Comparison of ENCODE assay signal across 14 mouse cellular contexts in genomic region chr11:72501426-72502002, GRCm38 (mm10). TPM values are rescaled to one million over a fixed set of nuclear protein-coding genes. Genes with fewer than 3 reads are reported as not detected.
DNase-seq lines count a peak whose midpoint lies in the region; ATAC-seq and TF ChIP-seq lines count a peak whose summit lies in the region.
"Had no signal": no experiment of that assay in that cellular context is flagged by ENCODE, and none has a peak within 500 bp of the region (broad histone marks: within the 10 kb centered on the region; RNA-seq: fewer than 3 reads in every experiment).

No protein-coding gene starts in this region.

- 35% methylated on average over 5 of the region's 5 CpGs for WGBS in hindbrain, embryonic 10.5 days
- WGBS in hindbrain, embryonic 11.5 days, result 34% methylated on average over 5 of the region's 5 CpGs
- whole genome bisulfite sequencing in small intestine, adult 2 months, result 14% methylated on average over 5 of the region's 5 CpGs

- ATAC-seq in hindbrain, embryonic 11.5 days (ENCODE audit: low FRiP score), result no peak
- peak; percentile 22 for ATAC-seq in Patski

- no peak overlapping the region for H3K4me2 ChIP-seq in hindbrain, embryonic 11.5 days (replicated peaks; ENCODE audit: low read depth, low read length)
- H3K4me2 ChIP-seq: liver, embryonic 11.5 days had no signal

- no peak overlapping the region for H3K4me3 ChIP-seq in hindbrain, embryonic 10.5 days
- H3K4me3 ChIP-seq in hindbrain, embryonic 11.5 days (ENCODE audit: low read depth, low read length), result no peak overlapping the region
- peak overlapping the region; percentile 17 for H3K4me3 ChIP-seq in small intestine, adult 2 months (ENCODE audit: low read depth, low read length)
- H3K4me3 ChIP-seq: erythroblast, embryonic 14.5 days; midbrain, embryonic 10.5 days had no signal

- CTCF ChIA-PET in Patski (lab: Charles Lee), result interaction anchor here (1.7 to 5.8 kb wide), 2 partner anchors 12 to 63 kb away, joined by 6 to 43 read pairs; partner anchors contain the start of gene Spns2

- intact Hi-C loops in left cerebral cortex, postnatal 4 days (cut with DNase I), result no loop called here
- intact Hi-C loops in left cerebral cortex, postnatal 10 days (cut with DNase I), result no loop called here

- TF ChIP-seq POLR2A in small intestine, adult 2 months (IDR thresholded peaks at IDR 0.05; ENCODE audit: low read depth, low read length), result no peak

- in situ Hi-C loops in Patski (cut with MboI; ENCODE audit: low pct_unique_long_range_greater_than_20kb), result no loop called here

- POLR2A ChIA-PET in Patski (lab: Charles Lee), result interaction anchor here (0.8 to 6.2 kb wide), 4 partner anchors 11 to 29 kb away, joined by 3 to 68 read pairs (median 4); partner anchors contain the start of gene Spns2

- no peak for DNase-seq in hindbrain, embryonic 10.5 days (ENCODE audit: low spot score)
- no peak for DNase-seq in hindbrain, embryonic 11.5 days (ENCODE audit: low spot score)
- peak; percentile 55 for DNase-seq in left cerebral cortex, postnatal 4 days
- no peak for DNase-seq in left cerebral cortex, postnatal 10 days (ENCODE audit: extremely low spot score in 1 of 2, low spot score in 2 of 2)
- DNase-seq in Patski (ENCODE audit: low read depth, low spot score), result no peak
- no peak for DNase-seq in layer of hippocampus, adult 18-20 months (ENCODE audit: low spot score in 2 of 2)
- no peak for DNase-seq in adrenal gland, adult (ENCODE audit: inconsistent age in 2 of 2, low spot score in 1 of 2)
- DNase-seq: adrenal gland, postnatal 14 days; cerebellum, postnatal 25 days; spleen, adult 18-20 months had no signal

- TF ChIP-seq CTCF in Patski (IDR thresholded peaks at IDR 0.05), result no peak
- TF ChIP-seq CTCF in small intestine, adult 2 months (IDR thresholded peaks at IDR 0.05; ENCODE audit: extremely low read depth, insufficient read length, insufficient replicate concordance, low read depth, low read length), result no peak

- H3K27me3 ChIP-seq in hindbrain, embryonic 10.5 days (ENCODE audit: insufficient read depth, poor library complexity, severe bottlenecking), result peaks cover 7% of the 10 kb centered on the region; the same call in 1 of the 2 replicates
- no peaks in the 10 kb centered on the region for H3K27me3 ChIP-seq in hindbrain, embryonic 11.5 days (ENCODE audit: control insufficient read depth, insufficient read depth, low read length)
- H3K27me3 ChIP-seq in Patski, result no peaks in the 10 kb centered on the region
- no peaks in the 10 kb centered on the region for H3K27me3 ChIP-seq in small intestine, adult 2 months (ENCODE audit: control insufficient read depth, insufficient read depth, low read length)

- peak overlapping the region; percentile 40; the same call in 1 of the 2 replicates for H3K27ac ChIP-seq in hindbrain, embryonic 10.5 days
- H3K27ac ChIP-seq in hindbrain, embryonic 11.5 days (ENCODE audit: low read depth, low read length), result no peak overlapping the region
- H3K27ac ChIP-seq in small intestine, adult 2 months (ENCODE audit: insufficient read depth, low read depth, low read length), result peak overlapping the region; percentile 88
- H3K27ac ChIP-seq: midbrain, embryonic 10.5 days had no signal

- H3K9me3 ChIP-seq in hindbrain, embryonic 10.5 days, result no peaks in the 10 kb centered on the region
- H3K9me3 ChIP-seq in hindbrain, embryonic 11.5 days (ENCODE audit: control insufficient read depth, low read length), result no peaks in the 10 kb centered on the region
- H3K9me3 ChIP-seq: midbrain, embryonic 10.5 days had no signal

- no peak overlapping the region for H3K9ac ChIP-seq in hindbrain, embryonic 11.5 days (ENCODE audit: low read depth, low read length)

- H3K36me3 ChIP-seq in hindbrain, embryonic 10.5 days, result no peaks in the 10 kb centered on the region
- H3K36me3 ChIP-seq in hindbrain, embryonic 11.5 days (ENCODE audit: control insufficient read depth, insufficient read depth, low read length), result no peaks in the 10 kb centered on the region
- H3K36me3 ChIP-seq in small intestine, adult 2 months (ENCODE audit: control insufficient read depth, insufficient read depth, low read length), result no peaks in the 10 kb centered on the region
- H3K36me3 ChIP-seq: midbrain, embryonic 10.5 days had no signal

- H3K4me1 ChIP-seq in hindbrain, embryonic 10.5 days (replicated peaks), result peaks cover 35% of the 10 kb centered on the region
- no peaks in the 10 kb centered on the region for H3K4me1 ChIP-seq in hindbrain, embryonic 11.5 days (replicated peaks; ENCODE audit: control insufficient read depth, insufficient read depth, low read length)
- peaks cover 66% of the 10 kb centered on the region for H3K4me1 ChIP-seq in small intestine, adult 2 months (ENCODE audit: control insufficient read depth, insufficient read depth, insufficient read length, low read length)

RNA-seq across cellular contexts. Expression of gene Spns2, which starts 11.8 kb away (rescaled TPM):
- polyA plus RNA-seq in hindbrain, embryonic 10.5 days (2016; fragmentation: Nextera tagmentation; extraction: Ambion mirVana), result 4.0 and 5.5 TPM in 2 replicates
- polyA plus RNA-seq in hindbrain, embryonic 11.5 days (2014; fragmentation: Nextera tagmentation; extraction: Ambion mirVana), result 5.3 and 6.2 TPM in 2 replicates
- 10 to 100 TPM; 36.5 to 37.0 TPM for total RNA-seq in left cerebral cortex, postnatal 4 days (2021)
- 10 to 100 TPM; 30.8 to 37.4 TPM for total RNA-seq in left cerebral cortex, postnatal 10 days (2021)
- 111 TPM for polyA plus RNA-seq in Patski (2021)
- 65.9 and 77.7 TPM in 2 replicates for polyA plus RNA-seq in small intestine, adult 2 months (2012; rRNA removed)
- 100 to 1,000 TPM in 1 of 2 experiments, 10 to 100 TPM in 1; 95.6 to 103 TPM for total RNA-seq in layer of hippocampus, adult 18-20 months (2021)

RNA-seq across cellular contexts. Expression of gene Spns3, which starts 48.8 kb away (rescaled TPM):
- polyA plus RNA-seq in hindbrain, embryonic 10.5 days (2016; fragmentation: Nextera tagmentation; extraction: Ambion mirVana), result 0.09 and 0.16 TPM in 2 replicates
- not detected in 2 replicates for polyA plus RNA-seq in hindbrain, embryonic 11.5 days (2014; fragmentation: Nextera tagmentation; extraction: Ambion mirVana)
- total RNA-seq in left cerebral cortex, postnatal 4 days (2021), result under 1 TPM; 0.18 to 0.26 TPM
- total RNA-seq in left cerebral cortex, postnatal 10 days (2021), result under 1 TPM in 1 of 2 experiments, not detected in 1; 0.11 TPM
- 7.8 TPM for polyA plus RNA-seq in Patski (2021)
- polyA plus RNA-seq in small intestine, adult 2 months (2012; rRNA removed), result 2.2 and 8.5 TPM in 2 replicates
- under 1 TPM; 0.25 to 0.27 TPM for total RNA-seq in layer of hippocampus, adult 18-20 months (2021)
- polyA plus RNA-seq: midbrain, embryonic 10.5 days had no signal
